Mouse (Mus musculus): ENCODE measurements at regions not wholly inside any gene's neighbourhood (a gene's known extent, or its start where the extent isn't known, plus 50 kb on each side); places are given as distances from the start of the nearest gene placed in this dataset.

DNA sequence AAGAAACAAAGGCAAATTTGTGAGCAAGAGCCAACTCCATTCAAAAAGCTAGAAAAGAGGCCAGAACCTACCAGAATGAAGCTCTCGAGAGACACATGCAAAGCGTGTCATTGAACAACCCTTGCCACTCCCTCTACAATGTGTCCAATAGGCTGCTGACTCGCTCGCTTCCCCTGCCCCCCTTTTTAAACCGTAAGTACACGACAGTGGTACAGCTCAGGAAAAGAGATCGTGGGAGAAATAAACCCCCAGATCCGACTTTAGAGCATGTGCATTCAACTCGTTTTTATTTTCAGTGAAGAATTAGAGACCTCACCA lies 367.1 kb downstream of the Sfmbt2 start:
- TF ChIP-seq CTCF (IDR thresholded peaks at IDR 0.05), result no peak
- TF ChIP-seq EP300 (IDR thresholded peaks at IDR 0.05), result no peak
